Mouse (Mus musculus): ENCODE results near the gene Rad51b. TPM values are rescaled to one million over a fixed set of nuclear protein-coding genes. Genes with fewer than 3 reads are reported as not detected.

The Rad51b gene
- polyA plus RNA-seq, 1 experiment from 2014 or later = 7.8 TPM

DNA sequence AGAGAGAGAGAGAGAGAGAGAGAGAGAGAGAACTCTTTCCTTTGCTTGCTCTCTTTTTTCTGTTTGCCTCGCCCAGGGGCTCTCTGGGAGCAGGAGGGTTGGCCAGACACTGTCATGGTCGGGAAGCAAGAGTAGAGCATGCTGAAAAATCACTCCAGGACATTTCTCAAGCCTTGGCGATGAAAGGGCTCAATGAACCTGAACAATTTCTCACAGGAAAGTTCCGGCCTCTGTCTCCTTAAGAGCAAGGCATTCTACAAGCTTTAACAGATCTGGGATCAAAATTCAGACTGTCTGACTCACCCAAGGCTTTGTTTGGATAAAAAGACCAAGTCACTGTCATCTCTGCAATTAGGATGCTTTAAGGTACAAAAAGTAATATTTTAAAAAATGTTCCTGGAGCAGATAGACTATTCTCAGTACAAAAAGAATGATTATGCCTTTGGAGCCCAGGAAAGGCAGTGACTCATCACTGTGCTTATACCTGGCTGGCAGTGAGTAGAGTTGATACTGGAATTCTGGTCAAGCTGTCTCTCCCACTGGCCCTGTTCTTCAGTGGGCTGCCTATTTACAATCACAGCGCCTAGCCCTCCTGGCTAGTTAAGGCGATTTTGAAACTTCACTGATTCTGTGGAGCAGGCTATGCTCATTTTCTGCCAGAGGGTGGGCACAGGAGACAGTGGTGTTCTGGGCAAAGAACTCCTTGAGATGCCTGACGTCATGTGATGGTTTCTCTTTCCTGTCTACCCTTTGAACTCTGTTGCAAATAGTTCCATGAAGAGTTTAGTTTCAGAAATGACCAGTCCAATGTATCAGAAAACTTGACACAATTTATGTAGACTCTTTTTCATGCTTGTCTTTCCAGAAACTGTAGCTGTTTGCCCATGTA, 352.0 kb downstream of the Rad51b start:
- 0 out of 2 replicates have a peak overlapping the region, but pooled peaks have one; percentile 44 for H3K27ac ChIP-seq
- no peak overlapping the region for H3K9ac ChIP-seq
- no peak overlapping the region for H3K4me3 ChIP-seq (replicated peaks)
- H3K36me3 ChIP-seq = no peaks in the 10 kb centered on the region
- WGBS = 67% methylated on average over 7 of the region's 7 CpGs
- no peak overlapping the region for H3K4me2 ChIP-seq (replicated peaks)
- no peaks in the 10 kb centered on the region for H3K27me3 ChIP-seq (replicated peaks)
- peaks cover 9% of the 10 kb centered on the region; the same call in 1 of the 2 replicates for H3K4me1 ChIP-seq (replicated peaks)
- no peaks in the 10 kb centered on the region for H3K9me3 ChIP-seq
- peak; percentile 55 for ATAC-seq

DNA sequence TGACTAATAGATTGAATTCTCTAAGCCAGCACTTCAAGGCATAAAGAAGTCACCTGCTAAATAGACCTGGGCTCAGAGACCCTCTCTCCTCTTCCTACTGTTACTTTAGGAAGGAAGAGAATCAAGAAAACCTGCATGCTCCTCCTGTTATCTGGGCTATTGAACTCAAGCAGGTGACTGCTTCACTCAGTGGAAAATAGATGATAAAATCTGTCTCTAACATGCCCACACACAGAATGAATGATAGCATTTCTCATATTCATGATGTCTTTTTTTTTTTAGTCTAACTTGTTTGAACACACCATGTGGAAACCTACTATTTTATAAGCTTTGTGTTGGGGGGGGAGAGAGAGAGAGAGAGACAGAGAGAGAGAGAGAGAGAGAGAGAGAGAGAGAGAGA, 352.7 kb downstream of the Rad51b start:
- peaks cover 9% of the 10 kb centered on the region; the same call in 1 of the 2 replicates for H3K4me1 ChIP-seq (replicated peaks)
- no peak overlapping the region for H3K9ac ChIP-seq
- no peak overlapping the region for H3K27ac ChIP-seq
- no peaks in the 10 kb centered on the region for H3K9me3 ChIP-seq
- H3K36me3 ChIP-seq = no peaks in the 10 kb centered on the region
- no peak overlapping the region for H3K4me2 ChIP-seq (replicated peaks)
- H3K4me3 ChIP-seq (replicated peaks) = no peak overlapping the region
- H3K27me3 ChIP-seq (replicated peaks) = no peaks in the 10 kb centered on the region
- no peak for ATAC-seq

DNA sequence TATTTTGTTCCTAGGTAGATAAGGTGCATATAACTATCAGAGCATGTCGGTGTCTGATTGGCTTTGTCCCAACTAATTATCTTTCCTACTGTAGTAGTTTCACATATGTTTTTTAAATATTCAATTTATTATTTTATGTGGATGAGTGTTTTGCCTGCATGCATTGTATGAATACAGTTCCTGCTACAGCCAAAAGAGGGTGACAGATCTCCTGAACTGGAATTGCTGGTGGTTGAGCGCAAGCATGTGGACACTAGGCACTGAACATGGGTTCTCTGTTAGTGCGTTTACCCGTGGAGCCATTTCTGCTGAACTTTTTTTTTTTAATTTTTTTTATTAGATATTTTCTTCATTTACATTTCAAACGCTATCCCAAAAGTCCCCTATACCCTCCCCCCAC, 358.1 kb downstream of the Rad51b start:
- no peaks in the 10 kb centered on the region for H3K27me3 ChIP-seq (replicated peaks)
- H3K9ac ChIP-seq = no peak overlapping the region
- no peak for ATAC-seq
- H3K4me2 ChIP-seq (replicated peaks) = no peak overlapping the region
- no peaks in the 10 kb centered on the region for H3K36me3 ChIP-seq
- no peak overlapping the region for H3K4me3 ChIP-seq (replicated peaks)
- H3K4me1 ChIP-seq (replicated peaks) = 0 out of 2 replicates have a peak, but pooled peaks cover 2% of the 10 kb centered on the region
- H3K9me3 ChIP-seq = no peaks in the 10 kb centered on the region
- no peak overlapping the region for H3K27ac ChIP-seq
- 96% methylated on average over 5 of the region's 5 CpGs for WGBS

DNA sequence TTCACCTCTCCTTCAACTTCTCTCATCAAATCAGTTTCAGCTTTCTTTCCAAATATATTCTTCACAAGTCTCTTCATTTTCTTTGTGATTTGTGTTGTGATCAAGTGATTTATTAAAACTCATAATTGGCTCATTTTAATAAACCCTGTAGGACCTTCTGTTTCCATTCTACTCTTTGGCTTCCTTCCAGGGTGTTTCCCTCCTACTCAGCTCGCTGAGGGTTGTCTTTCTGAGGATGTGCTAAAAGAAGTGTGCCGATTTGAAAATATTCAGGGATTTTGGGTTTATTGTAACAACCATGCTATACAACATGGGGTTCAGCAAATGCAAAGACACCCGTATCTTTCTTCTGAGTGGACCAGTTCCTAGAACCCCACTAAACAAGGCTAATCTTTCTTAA, 361.8 kb downstream of the Rad51b start:
- Histone ChIP-seq H3K4me2 (replicated peaks) (no peak overlapping the region), H3K4me1 (replicated peaks) (peaks cover 14% of the 10 kb centered on the region), H3K9me3 (no peaks in the 10 kb centered on the region), H3K27me3 (replicated peaks) (no peaks in the 10 kb centered on the region), H3K27ac (no peak overlapping the region), H3K9ac (no peak overlapping the region), H3K4me3 (replicated peaks) (no peak overlapping the region), H3K36me3 (no peaks in the 10 kb centered on the region)
- 77% methylated on average over 3 of the region's 3 CpGs for WGBS
- ATAC-seq = no peak

DNA sequence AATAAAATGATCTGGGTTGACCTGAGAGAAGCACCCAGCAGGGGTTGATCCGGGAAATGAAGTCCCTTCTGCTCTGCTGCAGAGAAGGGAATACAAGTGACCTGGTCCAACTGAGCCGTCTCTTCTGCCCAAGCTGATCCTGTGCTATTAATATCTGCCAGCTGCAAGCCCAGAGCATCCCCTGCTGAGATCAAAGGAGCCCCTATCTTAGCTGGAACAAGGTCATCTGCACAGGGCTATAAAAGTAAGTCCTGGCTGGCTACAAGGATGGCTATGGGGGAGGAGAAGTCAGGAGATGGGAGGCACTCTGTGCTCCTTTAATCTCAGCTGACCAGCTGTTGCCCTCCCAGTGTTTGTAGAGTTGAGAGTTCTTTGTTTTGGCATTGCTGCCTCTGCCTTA, 364.2 kb downstream of the Rad51b start:
- Histone ChIP-seq H3K9me3 (no peaks in the 10 kb centered on the region), H3K27ac (peak overlapping the region; percentile 57; the same call in 1 of the 2 replicates), H3K4me1 (replicated peaks) (peaks cover 14% of the 10 kb centered on the region)

DNA sequence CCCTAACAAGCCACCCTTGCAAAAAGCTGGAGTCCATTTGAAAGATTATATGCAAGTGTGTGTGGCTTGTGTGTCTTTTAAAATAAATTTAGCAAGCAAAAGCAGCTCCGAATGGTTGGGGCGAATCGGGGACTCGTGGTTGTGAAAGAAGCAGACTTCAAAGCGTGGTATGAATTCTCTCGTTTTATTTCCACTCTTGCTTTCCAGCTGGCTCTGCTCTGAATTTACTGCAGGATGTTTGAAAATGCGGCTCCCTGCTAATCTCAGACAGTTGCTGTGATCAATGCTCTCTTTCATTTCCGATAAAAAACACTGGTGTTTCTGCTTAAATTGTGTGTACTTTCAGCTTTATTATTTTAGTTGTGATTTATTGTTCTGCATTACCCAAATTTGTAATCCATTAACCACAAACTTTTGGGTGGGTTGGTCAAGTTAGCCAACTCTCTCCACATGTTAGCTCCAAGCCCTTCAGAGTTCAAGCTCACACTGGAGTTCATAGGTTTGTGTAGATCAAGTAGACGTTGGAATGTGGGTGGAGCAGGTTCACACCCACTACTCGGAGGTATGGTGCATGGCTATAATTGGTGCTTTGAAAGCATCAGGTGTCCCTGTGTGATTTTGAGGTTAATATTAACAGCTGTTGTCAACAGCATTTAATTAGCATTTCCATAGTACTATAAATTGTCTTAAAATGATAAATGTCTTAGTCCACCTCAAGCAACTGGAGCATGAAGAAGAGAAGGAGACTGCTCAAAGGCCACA, 366.2 kb downstream of the Rad51b start:
- Histone ChIP-seq H3K4me2 (replicated peaks) (peak overlapping the region; percentile 22), H3K9me3 (no peaks in the 10 kb centered on the region), H3K9ac (no peak overlapping the region), H3K27ac (peak overlapping the region; percentile 59), H3K4me3 (replicated peaks) (no peak overlapping the region), H3K36me3 (no peaks in the 10 kb centered on the region), H3K27me3 (replicated peaks) (no peaks in the 10 kb centered on the region), H3K4me1 (replicated peaks) (peaks cover 14% of the 10 kb centered on the region)
- 22% methylated on average over 10 of the region's 10 CpGs for WGBS
- ATAC-seq = peak; percentile 80

More for the DNA sequence above, 364.2 kb downstream of the Rad51b start:
- no peak overlapping the region for H3K9ac ChIP-seq
- H3K4me2 ChIP-seq (replicated peaks) = no peak overlapping the region
- H3K36me3 ChIP-seq = no peaks in the 10 kb centered on the region
- ATAC-seq = peak; percentile 64
- H3K4me3 ChIP-seq (replicated peaks) = no peak overlapping the region
- H3K27me3 ChIP-seq (replicated peaks) = no peaks in the 10 kb centered on the region
- WGBS = 5% methylated on average over 2 of the region's 2 CpGs

DNA sequence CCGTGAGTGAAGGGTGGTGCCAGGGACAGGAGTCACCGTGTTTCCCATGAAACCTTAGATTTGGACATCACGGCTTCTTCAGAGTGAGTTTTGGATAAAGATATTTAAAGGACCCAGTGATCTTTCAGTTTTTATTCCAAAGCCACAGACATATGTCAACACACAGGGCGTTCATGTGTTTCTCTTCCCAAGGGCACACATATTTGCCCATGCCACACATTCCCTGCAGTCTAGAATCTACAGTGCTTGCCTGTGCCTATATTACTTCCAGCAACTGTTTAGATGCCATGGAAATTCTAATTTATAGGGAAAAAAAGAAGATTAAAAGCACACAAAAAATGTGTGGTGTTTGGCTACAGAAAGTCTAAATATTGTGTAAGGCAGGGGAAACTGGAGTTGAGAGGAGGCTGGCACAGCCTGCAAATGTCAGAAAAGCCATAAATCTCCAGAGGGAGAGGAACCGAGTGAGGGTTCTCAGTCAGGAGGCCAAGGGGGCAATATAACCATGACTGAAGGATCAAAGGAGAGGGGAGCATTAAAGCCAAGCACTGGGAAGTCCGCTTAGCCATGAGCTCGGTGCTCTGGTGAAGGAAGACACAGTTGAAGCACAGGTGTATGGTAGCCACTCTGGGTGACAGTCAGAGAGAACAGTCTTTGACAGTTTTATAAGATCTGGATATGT, 367.0 kb downstream of the Rad51b start:
- Histone ChIP-seq H3K9me3 (no peaks in the 10 kb centered on the region), H3K9ac (no peak overlapping the region), H3K4me1 (replicated peaks) (peaks cover 14% of the 10 kb centered on the region), H3K27ac (peak overlapping the region; percentile 41; the same call in 1 of the 2 replicates), H3K27me3 (replicated peaks) (no peaks in the 10 kb centered on the region), H3K4me3 (replicated peaks) (no peak overlapping the region), H3K4me2 (replicated peaks) (peak overlapping the region; percentile 20; the same call in 1 of the 2 replicates), H3K36me3 (no peaks in the 10 kb centered on the region)
- peak; percentile 68 for ATAC-seq
- 54% methylated on average over 7 of the region's 7 CpGs for WGBS

DNA sequence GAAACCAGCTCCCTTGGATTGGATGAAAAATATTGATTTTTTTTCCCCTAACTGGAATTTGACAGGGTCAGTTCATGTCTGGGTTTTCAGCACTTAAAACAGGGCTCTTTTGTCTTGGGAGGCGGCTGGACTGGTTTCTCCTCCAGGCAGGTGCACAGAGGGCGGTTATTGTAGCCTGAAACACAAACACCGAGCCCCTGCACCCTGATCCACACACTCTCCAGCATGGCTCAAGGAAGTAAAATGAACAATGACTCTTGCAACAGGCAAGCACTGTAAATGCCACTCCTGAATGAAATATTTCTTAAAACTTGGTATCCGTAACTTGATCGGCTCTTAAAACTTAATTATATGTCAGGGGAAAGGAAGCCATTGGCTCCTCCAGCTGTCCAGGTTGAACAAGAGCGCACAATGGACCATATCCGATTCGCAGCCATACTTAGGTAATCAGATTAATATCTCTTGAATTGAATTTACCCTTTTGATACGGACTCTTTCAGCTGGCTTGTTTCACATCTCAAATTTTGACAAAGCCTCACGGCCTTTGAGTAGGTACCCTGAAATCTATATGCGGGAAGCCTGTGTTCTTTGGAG, 377.9 kb downstream of the Rad51b start:
- H3K4me2 ChIP-seq (replicated peaks) = peak overlapping the region; percentile 15
- ATAC-seq = peak; percentile 89

DNA sequence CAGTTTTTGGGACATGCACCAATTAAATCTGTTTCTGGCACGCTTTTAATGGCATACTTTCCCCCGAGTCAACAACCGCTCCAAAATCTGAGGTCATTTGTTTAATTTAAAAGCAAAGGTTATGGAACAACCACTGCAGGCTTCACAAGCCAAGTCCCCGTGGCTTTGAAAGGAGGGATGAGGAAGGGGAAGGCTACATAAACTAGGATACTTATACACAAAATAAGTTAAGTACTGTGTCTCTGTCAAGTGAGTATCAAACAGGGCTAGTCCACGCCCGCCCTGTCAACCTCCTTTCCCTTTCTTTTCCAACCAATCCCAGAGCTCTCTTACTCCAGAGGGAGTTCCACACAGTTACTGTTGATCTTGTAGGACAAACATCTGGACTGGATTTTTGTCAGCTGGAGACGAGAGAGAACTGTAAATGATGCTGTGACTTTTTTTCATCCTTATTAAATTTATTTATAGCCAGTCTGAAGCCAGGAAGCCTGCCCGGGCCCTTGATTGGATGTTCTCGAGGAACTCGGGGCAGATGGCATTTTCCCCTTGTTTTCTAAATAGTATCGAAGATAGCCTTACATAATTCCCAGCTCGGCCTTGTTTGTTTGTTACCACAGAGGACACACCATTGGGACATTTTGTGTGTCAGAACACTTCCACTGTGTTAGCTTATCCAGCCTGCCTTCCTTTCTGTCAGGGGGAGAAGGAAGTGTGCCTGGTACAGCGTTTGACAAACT, 378.5 kb downstream of the Rad51b start:
- H3K4me2 ChIP-seq (replicated peaks) = peak overlapping the region; percentile 15
- no peak overlapping the region for H3K9ac ChIP-seq

More for the DNA sequence above, 377.9 kb downstream of the Rad51b start:
- Histone ChIP-seq H3K9me3 (no peaks in the 10 kb centered on the region), H3K4me3 (replicated peaks) (no peak overlapping the region), H3K27me3 (replicated peaks) (no peaks in the 10 kb centered on the region), H3K9ac (no peak overlapping the region), H3K36me3 (no peaks in the 10 kb centered on the region), H3K27ac (peak overlapping the region; percentile 66), H3K4me1 (replicated peaks) (peaks cover 23% of the 10 kb centered on the region)
- WGBS = 53% methylated on average over 11 of the region's 11 CpGs

DNA sequence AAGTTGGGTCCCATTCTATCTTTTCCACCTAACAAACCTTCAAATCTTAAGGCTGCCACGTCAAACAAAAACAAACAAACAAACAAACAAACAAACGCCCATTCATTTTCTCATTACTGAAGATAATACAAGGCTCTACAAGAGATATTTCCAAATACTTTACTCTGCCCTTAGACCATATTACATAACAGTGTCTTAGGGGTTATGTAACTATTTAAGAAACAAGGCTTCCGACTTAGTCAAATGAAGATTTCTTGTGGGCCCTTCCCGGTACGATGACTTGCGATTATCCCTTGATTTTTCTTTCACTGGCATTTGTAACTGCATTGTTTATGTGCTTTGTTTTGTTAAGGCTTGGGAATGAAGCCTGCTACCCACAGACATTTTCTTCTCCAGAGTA, 379.2 kb downstream of the Rad51b start:
- H3K4me1 ChIP-seq (replicated peaks) = peaks cover 28% of the 10 kb centered on the region
- no peaks in the 10 kb centered on the region for H3K36me3 ChIP-seq
- peak overlapping the region; percentile 70 for H3K27ac ChIP-seq
- no peak overlapping the region for H3K4me2 ChIP-seq (replicated peaks)
- H3K4me3 ChIP-seq (replicated peaks) = no peak overlapping the region
- H3K27me3 ChIP-seq (replicated peaks) = no peaks in the 10 kb centered on the region
- 76% methylated on average over 6 of the region's 6 CpGs for WGBS
- no peak for ATAC-seq
- no peak overlapping the region for H3K9ac ChIP-seq
- H3K9me3 ChIP-seq = no peaks in the 10 kb centered on the region

More for the DNA sequence above, 378.5 kb downstream of the Rad51b start:
- ATAC-seq = peak; percentile 80
- H3K4me3 ChIP-seq (replicated peaks) = no peak overlapping the region
- no peaks in the 10 kb centered on the region for H3K27me3 ChIP-seq (replicated peaks)
- peaks cover 28% of the 10 kb centered on the region for H3K4me1 ChIP-seq (replicated peaks)
- H3K36me3 ChIP-seq = no peaks in the 10 kb centered on the region
- peak overlapping the region; percentile 70 for H3K27ac ChIP-seq
- WGBS = 36% methylated on average over 13 of the region's 13 CpGs
- H3K9me3 ChIP-seq = no peaks in the 10 kb centered on the region

DNA sequence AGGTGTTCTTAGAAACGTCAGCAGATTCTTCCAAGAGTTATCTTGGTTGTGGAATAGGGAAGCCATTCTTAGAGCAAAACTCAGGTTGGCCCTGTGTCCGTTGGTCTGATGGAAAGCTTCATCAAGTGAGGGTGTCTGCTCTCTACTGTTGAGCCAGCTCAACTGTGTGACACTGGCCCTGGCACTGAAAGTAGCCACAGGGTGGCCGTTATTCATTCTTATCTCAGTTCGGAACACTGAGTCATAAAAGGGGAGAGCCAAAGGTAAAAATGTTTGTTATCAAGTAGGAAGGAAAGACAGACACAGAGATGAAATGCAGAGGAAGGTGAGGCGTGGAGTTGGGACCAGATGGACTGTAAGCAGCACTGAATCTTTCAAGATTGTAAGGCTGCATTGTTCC, 379.8 kb downstream of the Rad51b start:
- 51% methylated on average over 5 of the region's 5 CpGs for WGBS
- H3K27ac ChIP-seq = peak overlapping the region; percentile 70; the same call in 1 of the 2 replicates
- H3K4me3 ChIP-seq (replicated peaks) = no peak overlapping the region
- no peak for ATAC-seq
- no peaks in the 10 kb centered on the region for H3K27me3 ChIP-seq (replicated peaks)
- no peaks in the 10 kb centered on the region for H3K36me3 ChIP-seq
- no peaks in the 10 kb centered on the region for H3K9me3 ChIP-seq
- H3K4me1 ChIP-seq (replicated peaks) = peaks cover 28% of the 10 kb centered on the region
- H3K9ac ChIP-seq = no peak overlapping the region
- H3K4me2 ChIP-seq (replicated peaks) = no peak overlapping the region

Data from intestine, embryonic 15.5 days (tissue).